Mouse (Mus musculus) CD4-positive, CD25-positive, alpha-beta regulatory T cell, adult 4 months (primary cell): Measurements from ENCODE around the gene Arhgef2. TPM values are rescaled to one million over a fixed set of nuclear protein-coding genes. Genes with fewer than 3 reads are reported as not detected.

Source experiments
- ATAC-seq: one replicate; pipeline ENCODE4 v1.8.0; 2017
- polyA plus RNA-seq, 2 experiments: library from polyadenylated mRNA; unstranded; fragments of 100-300 nt; shearing (Covaris generic); gene quantifications; one replicate each; pipeline ENCODE4 v1.2.1; 2017

Arhgef2 gene
- polyA plus RNA-seq, 2 experiments from 2014 or later = 36.5 to 48.6 TPM

DNA sequence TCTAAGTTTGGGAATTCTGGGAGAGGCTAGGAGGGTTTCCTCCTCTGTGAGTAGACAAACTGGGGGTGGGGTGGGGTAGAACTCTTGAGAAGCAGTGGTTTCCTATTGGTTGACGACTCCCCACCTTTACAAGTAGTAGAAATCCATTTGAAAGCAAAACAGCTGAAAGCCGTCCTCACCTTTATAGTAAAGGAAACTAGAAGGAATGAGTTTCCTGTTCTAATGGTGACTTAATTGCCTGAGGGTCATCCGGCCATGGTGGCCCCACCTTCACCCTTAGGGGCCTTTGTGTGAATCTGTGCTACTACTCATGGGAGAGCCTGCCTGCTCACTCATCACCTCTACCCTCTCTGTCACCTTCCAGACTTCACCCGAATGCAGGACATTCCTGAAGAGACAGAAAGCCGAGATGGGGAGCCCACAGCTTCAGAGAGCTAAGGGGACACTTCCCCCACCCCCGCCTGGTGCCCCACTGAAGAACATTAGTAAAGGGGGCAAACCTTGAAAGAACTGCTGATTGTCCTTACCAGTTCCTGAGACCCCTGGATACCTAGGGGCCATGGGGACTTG lies 40.7 kb downstream of the Arhgef2 start:
- ATAC-seq = no peak

DNA sequence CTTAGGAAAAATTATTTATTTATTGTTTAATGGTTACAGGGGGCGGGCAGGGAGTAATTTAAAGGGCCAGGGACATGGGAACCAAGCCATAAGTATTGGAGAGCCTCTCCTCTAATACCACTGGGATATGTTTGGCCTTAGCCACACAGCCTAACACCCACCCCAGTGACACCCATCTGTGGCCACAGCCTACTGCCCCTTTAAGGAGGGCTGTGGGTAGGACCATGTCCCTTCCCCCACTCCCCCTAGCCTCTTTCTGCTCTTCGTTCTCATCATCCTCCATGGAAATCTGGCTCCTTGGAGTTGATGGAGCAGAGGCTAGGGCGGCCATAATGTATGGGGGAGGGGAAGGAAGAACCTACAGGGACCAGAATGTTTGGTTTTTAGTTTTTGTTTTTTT lies 41.3 kb downstream of the Arhgef2 start:
- ATAC-seq = no peak

DNA sequence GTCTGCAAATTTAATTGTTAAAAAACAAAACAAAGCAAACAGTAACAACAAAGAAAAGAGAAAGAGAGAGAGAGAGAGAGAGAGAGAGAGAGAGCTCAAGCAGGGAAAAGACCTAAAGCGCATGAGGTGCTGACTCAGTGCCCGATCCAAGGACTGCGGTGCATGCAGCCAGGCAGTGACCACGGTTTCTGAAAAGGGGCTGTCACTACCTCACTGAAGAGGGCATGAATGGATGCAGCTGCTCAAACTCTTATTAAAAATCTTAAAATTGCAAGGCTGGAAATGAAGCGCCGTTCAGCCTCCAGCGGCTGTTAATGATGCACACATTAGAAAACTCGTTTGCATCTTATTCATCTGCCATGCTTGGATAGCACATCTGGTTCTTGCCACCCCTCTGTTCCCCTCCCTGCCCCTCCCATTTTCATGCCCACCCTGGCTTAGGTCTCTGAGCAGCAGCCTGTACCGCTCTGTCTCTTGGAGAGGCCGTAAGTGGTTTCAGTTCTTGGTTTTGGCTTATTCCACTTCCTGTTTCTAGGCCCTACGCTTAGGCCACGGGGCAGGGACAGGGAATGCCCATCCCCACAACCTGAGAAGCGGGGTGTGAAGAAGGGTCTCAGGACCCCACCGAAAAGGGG lies 42.1 kb downstream of the Arhgef2 start:
- no peak for ATAC-seq

DNA sequence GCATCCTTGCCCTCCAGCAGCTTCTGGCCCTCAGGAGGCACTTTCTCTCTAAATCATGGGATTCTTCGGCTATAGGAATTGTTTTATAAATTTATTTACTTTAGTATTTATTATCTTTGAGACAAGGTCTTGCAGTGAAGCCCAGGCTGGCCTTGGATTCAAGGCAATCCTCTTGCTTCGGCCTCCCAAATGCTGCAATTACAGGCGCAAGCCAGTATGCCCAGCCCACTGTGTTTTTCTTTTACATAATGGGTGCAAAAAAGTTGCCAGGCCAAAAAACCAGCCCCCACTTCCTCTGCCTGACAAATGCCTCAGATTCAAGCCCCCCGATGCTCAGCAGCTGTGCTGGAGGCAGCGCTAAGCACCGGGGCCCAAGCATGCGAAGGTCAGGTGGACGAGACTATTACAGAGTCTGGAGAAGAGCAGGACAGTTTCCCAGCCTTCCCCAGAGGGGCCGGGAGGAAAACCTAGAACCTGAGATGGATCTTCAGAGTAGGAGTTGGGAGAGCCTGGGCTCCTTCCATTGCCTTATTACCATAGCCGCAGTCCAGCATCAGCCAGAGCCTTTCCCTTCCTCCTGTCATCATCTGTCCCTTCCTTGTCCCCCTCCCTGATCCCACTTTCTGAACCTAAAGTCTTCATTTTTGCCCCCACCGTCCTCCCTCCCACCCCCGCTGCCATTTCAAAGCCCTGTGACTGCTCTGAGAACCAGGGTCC lies 42.8 kb downstream of the Arhgef2 start:
- ATAC-seq = no peak

GRCm38 (mm10) chr3:88649186-88649585 lies 43.4 kb downstream of the Arhgef2 start:
- ATAC-seq = no peak

- ATAC-seq = no peak
Measured at GRCm38 (mm10) chr3:88649967-88650366, 44.2 kb downstream of the Arhgef2 start.

DNA sequence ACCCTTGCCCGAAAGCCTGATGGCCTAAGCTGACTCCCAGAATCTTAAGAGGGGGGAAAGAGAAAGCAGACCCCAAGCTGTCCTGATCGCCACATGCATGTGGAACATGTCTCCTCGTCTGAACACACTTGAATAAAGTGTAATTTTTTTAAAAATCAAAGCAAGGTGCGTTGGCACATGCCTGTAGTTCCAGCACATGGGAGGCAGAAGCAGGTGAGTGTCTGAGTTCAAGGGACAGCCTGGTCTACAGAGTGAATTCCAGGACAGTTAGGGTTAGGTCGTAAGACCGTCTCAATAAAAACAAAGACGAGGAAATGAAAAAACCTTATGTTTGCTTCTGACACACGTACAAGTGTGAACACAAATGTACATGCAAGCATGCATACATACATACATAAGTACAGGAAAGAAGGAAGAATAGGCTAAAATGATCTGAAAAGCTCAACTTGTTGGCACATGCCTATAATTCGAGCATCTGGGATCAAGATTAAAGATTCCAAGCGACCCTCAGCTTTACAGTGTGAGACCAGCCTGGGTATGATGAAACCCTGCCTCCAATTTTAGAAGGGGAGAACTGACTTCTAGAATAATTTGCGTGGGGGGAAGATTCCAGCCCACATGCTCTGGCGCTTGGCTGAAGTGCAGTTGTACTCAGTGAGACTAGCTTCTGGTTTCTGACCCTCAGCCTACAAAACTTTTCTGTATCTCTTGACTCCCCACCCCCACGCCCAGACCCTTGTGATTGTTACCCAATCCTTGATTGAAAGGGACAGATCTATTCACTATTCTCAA lies 45.1 kb downstream of the Arhgef2 start:
- ATAC-seq = no peak

DNA sequence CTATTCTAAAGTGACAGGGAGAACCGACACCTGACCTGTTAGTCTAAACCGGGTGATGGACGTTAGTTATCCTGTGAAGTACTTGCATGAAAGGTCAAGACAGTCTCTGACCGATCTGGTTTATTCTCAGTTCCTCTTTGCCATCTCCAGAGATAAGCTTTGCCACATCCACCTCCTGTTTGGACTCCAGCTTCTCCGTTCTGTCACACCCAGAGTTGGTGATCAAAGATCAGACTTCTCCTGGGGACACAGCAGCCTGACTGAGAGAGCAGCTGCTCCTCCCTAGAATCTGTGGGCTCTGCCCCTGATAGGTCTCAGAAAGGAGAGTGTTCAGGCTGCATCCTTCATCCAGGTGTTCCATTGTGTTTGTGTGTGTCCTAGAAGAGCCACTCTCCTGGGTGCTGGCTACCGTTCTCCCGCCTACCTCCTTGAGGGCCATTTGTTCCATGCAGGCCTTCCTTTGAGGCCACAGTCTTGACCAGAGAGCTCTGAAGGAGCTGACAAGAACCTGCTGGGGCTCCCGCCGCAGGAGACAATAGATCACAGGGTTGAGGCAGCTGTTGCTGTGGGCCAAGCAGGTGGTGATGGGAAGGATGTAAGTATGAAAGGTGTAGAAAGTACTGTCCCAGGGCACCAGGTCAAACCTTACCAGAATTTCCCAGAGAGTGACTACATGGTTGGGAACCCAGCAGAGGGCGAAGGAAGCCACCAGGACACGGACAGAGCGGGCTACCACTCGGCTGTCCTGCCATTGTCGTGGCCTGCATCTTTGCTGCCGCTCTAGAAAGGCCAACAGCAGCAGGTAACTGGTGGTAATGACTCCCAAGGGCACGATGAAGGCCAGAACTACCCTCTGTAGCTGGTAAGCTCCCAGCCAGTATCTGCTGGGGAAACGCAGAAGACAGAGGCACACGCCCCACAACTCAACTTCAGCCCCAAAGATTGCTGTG lies 46.2 kb downstream of the Arhgef2 start:
- ATAC-seq = no peak

GRCm38 (mm10) chr3:88652846-88653515 lies 47.2 kb downstream of the Arhgef2 start, which contains the start of gene Rxfp4:
TSS of gene Rxfp4 (minus strand) at chr3:88653142.
- ATAC-seq = no peak

DNA sequence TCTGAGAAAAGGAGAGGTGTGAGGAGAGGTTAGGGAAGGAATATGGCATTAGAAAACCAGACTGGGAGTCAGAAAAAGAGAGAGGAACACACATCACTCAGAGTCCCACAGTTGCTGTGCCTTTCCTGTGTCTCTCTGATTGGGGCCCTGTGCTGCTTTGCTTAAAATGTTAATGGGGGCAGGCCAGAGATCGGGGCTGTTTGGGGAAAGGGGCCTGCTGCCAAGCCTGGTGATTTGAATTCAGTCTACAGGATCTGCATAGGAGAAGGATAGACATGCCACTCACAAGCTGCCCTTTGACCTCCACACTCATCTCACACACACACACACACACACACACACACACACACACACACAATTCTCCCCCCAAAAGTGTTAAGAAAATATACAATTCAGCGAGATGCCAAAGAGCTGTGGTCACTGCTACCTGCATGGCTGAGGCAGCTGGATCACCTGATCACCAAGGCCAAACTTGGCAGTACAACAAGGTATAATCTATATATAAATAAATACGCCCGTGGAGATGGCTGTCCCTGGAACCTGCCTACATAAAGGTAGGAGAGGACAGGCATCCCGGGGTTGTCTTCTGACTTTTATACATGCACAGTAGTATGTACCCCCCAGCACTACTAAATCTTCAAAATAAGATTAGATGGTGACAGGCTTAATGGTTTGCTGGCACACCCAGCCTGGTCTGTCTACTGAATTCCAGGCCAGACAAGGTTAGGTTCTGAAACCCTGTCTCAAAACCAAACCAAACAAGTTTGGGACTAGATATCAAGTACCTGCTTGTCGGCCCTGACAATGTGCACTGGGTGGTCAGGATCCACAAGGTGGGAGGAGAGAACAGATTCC lies 48.0 kb downstream of the Arhgef2 start:
- ATAC-seq = no peak

DNA sequence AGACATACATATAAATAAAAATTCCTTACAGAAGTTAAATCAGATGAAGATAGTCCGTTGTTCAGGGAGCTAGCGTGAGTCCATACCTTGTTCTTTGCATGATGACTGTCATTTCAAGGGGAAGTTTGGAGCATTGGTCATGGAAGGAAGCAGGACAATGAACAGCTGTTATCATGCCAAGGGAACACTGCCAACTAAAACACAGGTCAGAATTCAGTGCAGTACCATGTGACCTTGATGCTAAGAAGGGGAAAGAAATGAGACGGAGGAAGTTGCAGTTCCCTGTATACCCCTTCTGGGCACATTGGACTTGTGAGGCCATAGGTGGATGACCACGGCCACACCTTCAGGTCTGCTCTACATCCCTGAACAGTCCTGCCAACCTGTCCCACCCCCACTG lies 48.9 kb downstream of the Arhgef2 start:
- no peak for ATAC-seq

DNA sequence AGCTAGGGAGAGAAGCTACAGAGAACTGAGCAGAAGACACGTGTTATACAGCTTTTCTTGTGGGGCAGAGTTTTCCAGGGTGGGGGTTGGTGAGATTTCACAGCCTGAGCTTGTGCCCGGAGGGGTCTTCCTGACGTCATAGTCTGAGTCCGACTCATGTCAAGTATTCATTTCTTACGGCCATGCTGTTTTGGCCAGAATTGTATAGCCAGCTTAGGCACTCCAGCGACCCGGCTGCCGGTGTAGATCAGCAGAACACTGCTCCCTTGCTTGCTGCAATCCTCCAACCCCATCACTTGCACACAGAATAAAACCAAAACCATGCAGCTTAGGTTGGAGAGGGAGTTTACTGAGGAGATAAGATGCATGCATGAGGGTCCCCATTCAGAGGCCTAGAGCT lies 49.9 kb downstream of the Arhgef2 start:
- ATAC-seq = no peak

- ATAC-seq = no peak
Measured at GRCm38 (mm10) chr3:88658441-88659127, 52.8 kb downstream of the Arhgef2 start.

DNA sequence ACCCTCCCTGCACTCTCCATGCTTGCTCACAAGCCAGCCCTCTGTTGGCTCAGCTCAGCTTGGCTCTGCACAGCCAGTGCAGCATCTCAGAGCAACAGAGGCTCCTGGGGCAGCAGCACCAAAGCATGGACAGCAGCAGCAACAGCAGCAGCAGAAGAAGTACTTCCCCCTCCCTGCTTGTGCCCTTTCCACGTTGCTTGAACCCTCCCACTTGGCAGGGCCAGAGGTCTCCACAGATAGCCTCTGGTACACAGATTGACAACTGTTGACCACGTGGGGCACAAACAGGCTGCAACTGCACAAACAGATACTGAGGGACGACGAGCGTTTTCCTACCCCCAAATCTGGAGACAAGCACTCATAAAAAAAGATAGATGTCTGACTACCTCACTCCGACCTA lies 54.0 kb downstream of the Arhgef2 start:
- no peak for ATAC-seq

DNA sequence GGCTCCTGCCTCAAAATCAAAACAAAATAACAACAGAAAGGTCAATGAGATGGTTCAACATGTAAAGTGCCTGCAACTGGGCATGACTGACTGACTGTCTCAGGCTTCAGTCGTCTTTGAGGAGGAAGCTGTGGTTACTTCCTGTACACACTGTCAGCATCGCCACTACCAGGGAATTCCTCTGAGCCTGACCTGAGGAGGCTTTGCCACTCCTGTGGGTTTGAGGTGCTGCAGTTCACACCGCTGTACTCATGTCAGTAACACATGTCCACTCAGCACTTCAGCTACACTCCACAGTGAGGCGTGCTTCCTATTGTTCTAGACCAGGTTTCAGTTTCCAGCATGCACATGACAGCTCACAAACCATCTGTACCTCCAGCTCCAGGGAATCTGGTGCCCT lies 58.3 kb downstream of the Arhgef2 start:
- ATAC-seq = peak; percentile 32

GRCm38 (mm10) chr3:88677399-88677798 lies 71.6 kb downstream of the Arhgef2 start:
- peak; percentile 54 for ATAC-seq

GRCm38 (mm10) chr3:88683814-88684213 lies 78.0 kb downstream of the Arhgef2 start:
- no peak for ATAC-seq

DNA sequence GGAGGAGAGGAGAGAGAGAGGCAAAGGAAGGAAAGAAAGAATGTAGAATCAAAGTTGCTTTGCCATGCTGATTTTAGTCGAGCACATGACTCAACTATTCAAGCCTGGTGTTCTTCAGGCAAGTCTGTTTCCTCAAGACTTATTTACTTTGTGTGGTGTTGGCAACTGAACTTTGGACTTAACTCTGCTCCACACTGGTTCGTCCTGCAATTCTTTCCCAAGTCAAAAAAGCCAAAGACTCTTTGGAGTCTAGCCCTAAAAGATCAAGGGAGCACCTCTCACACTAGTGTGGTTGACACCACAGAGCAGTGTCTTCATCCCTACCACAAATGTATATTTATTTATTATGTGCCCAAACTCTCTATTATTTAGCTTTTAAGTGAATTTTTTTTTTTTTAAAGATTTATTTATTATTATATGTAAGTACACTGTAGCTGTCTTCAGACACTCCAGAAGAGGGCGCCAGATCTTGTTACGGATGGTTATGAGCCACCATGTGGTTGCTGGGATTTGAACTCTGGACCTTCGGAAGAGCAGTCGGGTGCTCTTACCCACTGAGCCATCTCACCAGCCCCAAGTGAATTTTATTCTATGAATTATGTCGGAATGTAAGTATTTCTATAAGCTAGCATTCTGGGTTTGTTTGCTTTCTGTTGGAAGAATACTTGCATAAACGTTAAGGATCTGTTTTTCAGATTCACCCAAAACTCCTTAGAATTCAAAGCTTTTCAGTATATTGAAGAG lies 78.6 kb downstream of the Arhgef2 start:
- ATAC-seq = no peak
